Mouse (Mus musculus) fat pad, adult 2 months (tissue): ENCODE data around the gene Sox13.
"Not testable (repeated sequence)": the region's sequence is repeated elsewhere in the genome, so short reads cannot be mapped to it uniquely, and the experiment has no call there.

ENCODE experiments used
- DNase-seq: peaks from one replicate; pipeline ENCODE4 v3.0.0-alpha.2; 2011; ENCODE audit warnings: low read depth, low spot score; ENCODE audit errors: extremely low read depth

Sox13 gene

GRCm38 (mm10) chr1:133370352-133370751, 53.8 kb downstream of the Sox13 start:
- DNase-seq = no peak

GRCm38 (mm10) chr1:133368644-133369043, 55.5 kb downstream of the Sox13 start:
- DNase-seq = no peak

GRCm38 (mm10) chr1:133367606-133368488, 56.3 kb downstream of the Sox13 start:
- DNase-seq = no peak

- no peak for DNase-seq
Measured at GRCm38 (mm10) chr1:133366951-133367605, 57.1 kb downstream of the Sox13 start.

GRCm38 (mm10) chr1:133364890-133365289, 59.3 kb downstream of the Sox13 start:
- DNase-seq = no peak

- no peak for DNase-seq
Measured at GRCm38 (mm10) chr1:133364022-133364630, 60.1 kb downstream of the Sox13 start.

GRCm38 (mm10) chr1:133363276-133364021, 60.7 kb downstream of the Sox13 start, which contains the start of gene Etnk2:
Etnk2 (plus strand) TSS chr1:133363572.
- no peak for DNase-seq

GRCm38 (mm10) chr1:133362103-133362502, 62.1 kb downstream of the Sox13 start:
- DNase-seq = no peak

- DNase-seq = no peak
Measured at GRCm38 (mm10) chr1:133361006-133361405, 63.2 kb downstream of the Sox13 start.

GRCm38 (mm10) chr1:133356330-133356729, 67.8 kb downstream of the Sox13 start:
- no peak for DNase-seq

GRCm38 (mm10) chr1:133355912-133356311, 68.3 kb downstream of the Sox13 start:
- no peak for DNase-seq

GRCm38 (mm10) chr1:133355469-133355868, 68.7 kb downstream of the Sox13 start:
- DNase-seq = no peak

GRCm38 (mm10) chr1:133353371-133353809, 70.8 kb downstream of the Sox13 start:
- DNase-seq = no peak

- DNase-seq = no peak
Measured at GRCm38 (mm10) chr1:133351762-133352161, 72.4 kb downstream of the Sox13 start.

- DNase-seq = no peak
Measured at GRCm38 (mm10) chr1:133350210-133350609, 74.0 kb downstream of the Sox13 start, which contains the start of gene Ren1. Ren1 (plus strand) TSS chr1:133350510.

- DNase-seq = no peak
Measured at GRCm38 (mm10) chr1:133347693-133348520, 76.3 kb downstream of the Sox13 start.

- no peak for DNase-seq
Measured at GRCm38 (mm10) chr1:133347226-133347625, 77.0 kb downstream of the Sox13 start.

- no peak for DNase-seq
Measured at GRCm38 (mm10) chr1:133346531-133346930, 77.6 kb downstream of the Sox13 start.

GRCm38 (mm10) chr1:133344357-133344756, 79.8 kb downstream of the Sox13 start:
- no peak for DNase-seq

- DNase-seq = not testable (repeated sequence)
Measured at GRCm38 (mm10) chr1:133340403-133340802, 83.8 kb downstream of the Sox13 start.
